Mouse (Mus musculus) hindlimb bud, embryonic 11.5 days (tissue): Measurements from ENCODE around the gene Tmem254c.
"Not testable (repeated sequence)": the region's sequence is repeated elsewhere in the genome, so short reads cannot be mapped to it uniquely, and the experiment has no call there.

Experiments
- DNase-seq: peaks from one replicate; pipeline ENCODE4 v3.0.0-alpha.2; 2012; ENCODE audit warnings: low read depth, low spot score; ENCODE audit errors: extremely low spot score

Tmem254c gene

GRCm38 (mm10) chr14:26067325-26067633, at the start of gene Tmem254c:
Gene Tmem254c, minus strand, starts transcription at chr14:26067355.
- DNase-seq = not testable (repeated sequence)

GRCm38 (mm10) chr14:26097622-26098021, 30.5 kb upstream of the Tmem254c start:
- DNase-seq = not testable (repeated sequence)

GRCm38 (mm10) chr14:26081997-26082396, 14.8 kb upstream of the Tmem254c start, which contains the start of gene Cphx3:
Gene Cphx3, plus strand, starts transcription at chr14:26082297.
- DNase-seq = not testable (repeated sequence)

- DNase-seq = not testable (repeated sequence)
Observed at GRCm38 (mm10) chr14:26081216-26081615, 14.1 kb upstream of the Tmem254c start, which contains the start of gene Cphx2. Gene Cphx2, plus strand, starts transcription at chr14:26081516.

- not testable (repeated sequence) for DNase-seq
Observed at GRCm38 (mm10) chr14:26076620-26077390, 9.7 kb upstream of the Tmem254c start.

- not testable (repeated sequence) for DNase-seq
Observed at GRCm38 (mm10) chr14:26066574-26067324, 406 bp downstream of the Tmem254c start.

- not testable (repeated sequence) for DNase-seq
Observed at GRCm38 (mm10) chr14:26059362-26059761, 7.8 kb downstream of the Tmem254c start.

GRCm38 (mm10) chr14:26058184-26058583, 9.0 kb downstream of the Tmem254c start:
- DNase-seq = not testable (repeated sequence)

GRCm38 (mm10) chr14:26048767-26049166, 18.4 kb downstream of the Tmem254c start:
- not testable (repeated sequence) for DNase-seq

GRCm38 (mm10) chr14:26047026-26047425, 20.1 kb downstream of the Tmem254c start:
- not testable (repeated sequence) for DNase-seq

GRCm38 (mm10) chr14:26045007-26045406, 22.1 kb downstream of the Tmem254c start:
- not testable (repeated sequence) for DNase-seq

GRCm38 (mm10) chr14:26042611-26043010, 24.5 kb downstream of the Tmem254c start, which contains the start of gene Gm9780:
Gene Gm9780, minus strand, starts transcription at chr14:26042711.
- DNase-seq = not testable (repeated sequence)

- DNase-seq = not testable (repeated sequence)
Observed at GRCm38 (mm10) chr14:26035439-26035838, 31.7 kb downstream of the Tmem254c start.

- not testable (repeated sequence) for DNase-seq
Observed at GRCm38 (mm10) chr14:26034364-26034763, 32.8 kb downstream of the Tmem254c start.

GRCm38 (mm10) chr14:26025653-26026052, 41.5 kb downstream of the Tmem254c start:
- not testable (repeated sequence) for DNase-seq

GRCm38 (mm10) chr14:26022831-26023230, 44.3 kb downstream of the Tmem254c start:
- not testable (repeated sequence) for DNase-seq

- not testable (repeated sequence) for DNase-seq
Observed at GRCm38 (mm10) chr14:26021555-26021954, 45.6 kb downstream of the Tmem254c start.

- not testable (repeated sequence) for DNase-seq
Observed at GRCm38 (mm10) chr14:26016414-26016813, 50.7 kb downstream of the Tmem254c start.
